Mouse (Mus musculus) hindbrain, embryonic 14.5 days (tissue): ENCODE measurements around the gene Isoc2a. TPM values are rescaled to one million over a fixed set of nuclear protein-coding genes. Genes with fewer than 3 reads are reported as not detected.
"Not testable (repeated sequence)": the region's sequence is repeated elsewhere in the genome, so short reads cannot be mapped to it uniquely, and the experiment has no call there.

Experiments used
- ATAC-seq: fragments of 200-750 bp; cut with Nextera tagmentation; 2 replicates; pipeline ENCODE4 v1.8.0; 2017; ENCODE audit warnings: moderate number of reproducible peaks, mild to moderate bottlenecking, moderate TSS enrichment, moderate library complexity; ENCODE audit not compliant: low FRiP score
- DNase-seq: peaks from one replicate; pipeline ENCODE4 v3.0.0-alpha.2; 2015; ENCODE audit warnings: low spot score
- H3K27ac ChIP-seq: fragments of 300-500 bp; sonication (generic); 2 replicates; pipeline ENCODE4 v1.5.1; 2014; ENCODE audit warnings: mild to moderate bottlenecking, moderate library complexity
- H3K27me3 ChIP-seq: fragments of 300-500 bp; sonication (generic); 2 replicates; pipeline ENCODE4 v1.6.1; 2014; ENCODE audit warnings: mild to moderate bottlenecking, low read length, mixed read lengths; ENCODE audit not compliant: control insufficient read depth, insufficient read depth
- H3K36me3 ChIP-seq: fragments of 300-500 bp; sonication (generic); replicated peaks from 2 replicates; pipeline ENCODE4 v1.6.1; 2014; ENCODE audit not compliant: control insufficient read depth, insufficient read depth
- H3K4me1 ChIP-seq: fragments of 300-500 bp; sonication (generic); replicated peaks from 2 replicates; pipeline ENCODE4 v1.6.1; 2014; ENCODE audit warnings: antibody characterized with exemption, low read length, mixed read lengths; ENCODE audit not compliant: control insufficient read depth, insufficient read depth
- H3K4me2 ChIP-seq: fragments of 300-500 bp; sonication (generic); replicated peaks from 2 replicates; pipeline ENCODE4 v1.6.1; 2014; ENCODE audit warnings: mild to moderate bottlenecking, moderate library complexity
- H3K4me3 ChIP-seq: fragments of 300-500 bp; sonication (generic); replicated peaks from 2 replicates; pipeline ENCODE4 v1.5.1; 2014; ENCODE audit warnings: mild to moderate bottlenecking, low read length
- H3K9ac ChIP-seq: fragments of 300-500 bp; sonication (generic); 2 replicates; pipeline ENCODE4 v1.6.1; 2014
- H3K9me3 ChIP-seq: fragments of 300-500 bp; sonication (generic); 2 replicates; pipeline ENCODE4 v1.6.1; 2016; ENCODE audit warnings: low read length; ENCODE audit not compliant: control insufficient read depth
- WGBS: fragments of 180-500 bp; shearing (Covaris S2); extraction: QIAGEN DNeasy Blood & Tissue Kit; methylation state at CpG from one replicate; pipeline ENCODE4 v1.1.7; 2014; 5-methylcytosine and 5-hydroxymethylcytosine counted together
- polyA plus RNA-seq: library from polyadenylated mRNA; unstranded; fragments of >200 nt; fragmentation: Nextera tagmentation; extraction: Ambion mirVana; gene quantifications from 2 replicates; pipeline ENCODE4 v1.2.1, GENCODE M21; 2014

Gene Isoc2a
- polyA plus RNA-seq, 1 experiment from 2014 or later = 0.47 TPM

DNA sequence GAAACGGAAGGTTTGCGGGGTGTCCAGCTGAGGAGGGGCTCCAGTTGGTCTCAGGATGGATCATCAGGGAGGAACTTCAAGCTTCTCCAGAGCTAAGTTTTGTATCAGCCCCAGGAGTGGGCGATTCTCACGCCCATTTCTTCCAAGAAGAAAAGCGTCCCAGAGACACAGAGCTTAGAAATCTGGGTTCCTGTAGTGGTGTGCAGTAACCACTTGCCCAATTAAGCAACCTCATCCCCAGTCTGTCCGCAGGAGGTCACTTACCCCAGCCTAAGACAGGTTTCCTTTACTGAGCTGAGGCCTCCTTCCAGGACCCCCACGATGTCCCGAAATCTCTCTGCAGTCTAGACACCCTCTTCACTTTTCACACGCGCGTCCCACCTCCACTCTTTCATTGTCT is 273 bp downstream of the Isoc2a start:
- Histone ChIP-seq H3K36me3 (no peaks in the 10 kb centered on the region), H3K9me3 (no peaks in the 10 kb centered on the region), H3K27ac (no peak overlapping the region), H3K4me3 (peak overlapping the region; percentile 46), H3K9ac (peak overlapping the region; percentile 65), H3K27me3 (no peaks in the 10 kb centered on the region), H3K4me1 (peaks cover 10% of the 10 kb centered on the region; the same call in 1 of the 2 replicates), H3K4me2 (peak overlapping the region; percentile 95)
- DNase-seq (no peak), ATAC-seq (peak; percentile 10; the same call in 1 of the 2 replicates)
- WGBS = 10% methylated on average over 11 of the region's 11 CpGs

DNA sequence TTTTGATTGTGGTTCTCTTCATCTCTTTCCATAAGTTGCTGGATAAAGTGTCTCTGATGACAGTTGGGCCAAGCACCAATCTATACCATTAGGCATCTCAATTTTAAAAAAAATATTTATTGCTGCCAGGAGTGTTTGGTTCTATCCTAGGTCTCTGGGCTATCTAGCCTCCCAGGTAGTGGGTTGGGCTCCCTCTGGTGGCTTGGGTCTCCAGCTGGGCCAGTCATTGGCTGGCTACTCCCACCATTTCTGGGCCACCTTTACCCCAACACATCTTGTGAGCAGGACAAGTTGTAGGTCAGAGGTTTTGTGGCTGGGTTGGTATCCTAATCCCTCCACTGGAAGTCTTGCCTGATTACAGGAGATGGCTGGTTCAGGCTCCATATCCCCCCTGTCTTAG is 1.2 kb downstream of the Isoc2a start:
- ATAC-seq = no peak
- Histone ChIP-seq H3K4me3 (no peak overlapping the region), H3K9ac (no peak overlapping the region), H3K4me2 (no peak overlapping the region), H3K27me3 (no peaks in the 10 kb centered on the region), H3K27ac (no peak overlapping the region), H3K9me3 (no peaks in the 10 kb centered on the region), H3K4me1 (peaks cover 10% of the 10 kb centered on the region; the same call in 1 of the 2 replicates), H3K36me3 (no peaks in the 10 kb centered on the region)
- DNase-seq = no peak

DNA sequence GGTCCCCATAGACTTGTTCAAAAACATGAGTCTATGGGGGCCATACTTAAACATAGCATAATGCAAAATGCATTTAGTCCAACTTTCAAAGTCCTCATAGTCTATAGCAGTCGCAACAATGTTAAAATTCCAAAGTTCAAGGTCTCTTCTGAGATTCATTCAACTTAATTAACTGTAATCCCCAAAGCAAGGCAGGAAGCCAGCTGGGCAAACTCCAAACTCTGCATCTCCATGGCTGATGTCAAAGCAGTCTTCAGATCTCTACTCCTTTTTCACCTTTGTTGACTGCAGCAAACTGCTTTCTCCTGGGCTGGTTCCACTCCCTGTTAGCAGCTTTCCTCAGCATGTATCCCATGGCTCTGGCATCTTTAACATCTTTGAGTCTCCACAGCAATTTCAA is 2.1 kb downstream of the Isoc2a start:
- H3K4me1 ChIP-seq, ATAC-seq, H3K36me3 ChIP-seq, H3K4me2 ChIP-seq, DNase-seq, H3K9ac ChIP-seq, H3K27me3 ChIP-seq, H3K9me3 ChIP-seq, H3K4me3 ChIP-seq, H3K27ac ChIP-seq: not testable (repeated sequence)
- WGBS = 92% methylated on average over 1 of the region's 1 CpGs

DNA sequence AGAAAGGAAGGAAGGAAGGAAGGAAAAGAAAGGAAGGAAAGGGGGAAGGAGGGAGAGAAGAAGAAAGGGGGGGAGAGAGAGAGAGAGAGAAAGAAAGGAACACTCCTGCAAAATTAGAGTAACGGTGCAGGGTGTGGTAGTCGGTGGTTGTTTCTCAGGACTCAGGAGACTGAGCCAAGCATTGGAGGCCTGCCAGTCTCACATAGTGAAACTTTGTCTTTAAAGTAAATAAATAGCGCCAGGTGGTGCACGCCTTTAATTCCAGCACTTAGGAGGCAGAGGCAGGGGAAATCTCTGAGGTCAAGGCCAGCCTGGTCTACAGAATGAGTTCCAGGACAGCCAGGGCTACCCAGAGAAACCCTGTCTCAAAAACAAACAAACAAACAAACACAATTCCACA is 9.7 kb downstream of the Isoc2a start:
- ATAC-seq = no peak
- no peak overlapping the region for H3K4me2 ChIP-seq
- no peaks in the 10 kb centered on the region for H3K27me3 ChIP-seq
- WGBS = 84% methylated on average over 4 of the region's 4 CpGs
- no peak overlapping the region for H3K4me3 ChIP-seq
- H3K4me1 ChIP-seq = no peaks in the 10 kb centered on the region
- DNase-seq = no peak
- no peaks in the 10 kb centered on the region for H3K36me3 ChIP-seq
- 0 out of 2 replicates have a peak, but pooled peaks cover 4% of the 10 kb centered on the region for H3K9me3 ChIP-seq
- no peak overlapping the region for H3K27ac ChIP-seq
- no peak overlapping the region for H3K9ac ChIP-seq

DNA sequence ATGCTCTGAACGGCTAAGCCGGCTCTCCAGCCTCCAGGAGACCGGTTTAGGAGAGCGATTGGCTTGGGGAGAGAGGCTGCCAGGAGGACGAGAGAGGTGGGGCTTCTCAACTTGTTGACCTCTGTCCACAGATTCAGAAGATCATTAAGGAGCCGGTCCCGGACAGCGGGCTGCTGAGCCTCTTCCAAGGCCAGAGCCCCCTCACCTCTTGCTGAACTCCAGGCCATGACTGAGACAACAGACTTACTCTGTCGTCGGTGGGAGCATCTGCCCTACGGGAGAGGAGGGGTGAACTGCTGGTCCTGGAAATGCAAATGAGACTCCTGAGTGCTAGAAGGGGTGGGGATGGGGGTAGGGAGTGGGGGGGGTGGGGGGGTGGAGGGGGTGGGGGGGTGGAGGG is 18.2 kb downstream of the Isoc2a start:
- Histone ChIP-seq H3K27ac (no peak overlapping the region), H3K9me3 (no peaks in the 10 kb centered on the region), H3K4me3 (no peak overlapping the region), H3K9ac (no peak overlapping the region), H3K4me1 (0 out of 2 replicates have a peak, but pooled peaks cover 2% of the 10 kb centered on the region), H3K36me3 (no peaks in the 10 kb centered on the region), H3K27me3 (no peaks in the 10 kb centered on the region), H3K4me2 (no peak overlapping the region)
- no peak for DNase-seq
- no peak for ATAC-seq
- WGBS = 59% methylated on average over 11 of the region's 11 CpGs

DNA sequence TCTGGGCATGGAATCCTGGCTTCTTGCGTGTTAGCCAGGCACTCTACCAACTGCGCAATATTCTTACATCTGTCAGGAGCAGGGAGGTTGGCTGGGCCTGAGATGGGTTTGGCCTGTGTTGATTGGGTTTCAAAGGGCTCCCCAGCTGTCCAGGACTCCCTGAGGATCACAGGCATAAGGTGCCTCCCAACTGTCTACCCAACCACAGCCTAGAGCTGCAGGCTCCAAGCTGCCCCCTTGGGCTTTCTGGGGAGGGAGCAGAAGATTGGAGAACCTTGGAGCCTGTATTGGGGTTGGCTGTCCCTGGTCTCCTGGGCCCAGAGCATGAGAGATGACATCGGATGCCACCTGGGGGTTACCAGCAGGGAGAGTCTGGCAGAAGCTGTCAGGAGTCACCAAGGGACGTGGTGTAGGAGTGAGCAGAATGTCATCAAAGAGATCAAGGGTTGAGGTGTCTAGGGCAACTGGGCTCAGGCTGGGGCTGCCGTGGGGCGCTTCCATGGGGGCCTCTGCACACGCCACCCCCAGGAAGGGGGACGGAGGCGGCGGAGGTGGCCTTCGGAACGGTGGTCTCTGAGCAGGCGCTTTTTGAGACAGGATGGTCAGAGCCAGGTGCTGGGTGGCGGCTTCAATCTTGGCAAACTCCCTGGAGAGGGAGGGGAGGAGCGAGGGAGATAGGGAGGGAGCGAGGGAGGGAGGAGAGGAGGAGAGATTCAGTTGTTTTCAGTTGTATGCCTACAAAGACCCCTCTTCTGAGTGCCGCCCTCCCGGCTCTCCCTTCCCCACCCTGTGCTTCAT is 22.1 kb downstream of the Isoc2a start:
- Histone ChIP-seq H3K27me3 (no peaks in the 10 kb centered on the region), H3K4me2 (peak overlapping the region; percentile 55), H3K4me1 (0 out of 2 replicates have a peak, but pooled peaks cover 5% of the 10 kb centered on the region), H3K27ac (peak overlapping the region; percentile 33; the same call in 1 of the 2 replicates), H3K4me3 (peak overlapping the region; percentile 26), H3K9me3 (no peaks in the 10 kb centered on the region), H3K36me3 (no peaks in the 10 kb centered on the region), H3K9ac (peak overlapping the region; percentile 45)
- 22% methylated on average over 17 of the region's 18 CpGs for WGBS
- no peak for DNase-seq
- ATAC-seq = peak; percentile 35; the same call in 1 of the 2 replicates

DNA sequence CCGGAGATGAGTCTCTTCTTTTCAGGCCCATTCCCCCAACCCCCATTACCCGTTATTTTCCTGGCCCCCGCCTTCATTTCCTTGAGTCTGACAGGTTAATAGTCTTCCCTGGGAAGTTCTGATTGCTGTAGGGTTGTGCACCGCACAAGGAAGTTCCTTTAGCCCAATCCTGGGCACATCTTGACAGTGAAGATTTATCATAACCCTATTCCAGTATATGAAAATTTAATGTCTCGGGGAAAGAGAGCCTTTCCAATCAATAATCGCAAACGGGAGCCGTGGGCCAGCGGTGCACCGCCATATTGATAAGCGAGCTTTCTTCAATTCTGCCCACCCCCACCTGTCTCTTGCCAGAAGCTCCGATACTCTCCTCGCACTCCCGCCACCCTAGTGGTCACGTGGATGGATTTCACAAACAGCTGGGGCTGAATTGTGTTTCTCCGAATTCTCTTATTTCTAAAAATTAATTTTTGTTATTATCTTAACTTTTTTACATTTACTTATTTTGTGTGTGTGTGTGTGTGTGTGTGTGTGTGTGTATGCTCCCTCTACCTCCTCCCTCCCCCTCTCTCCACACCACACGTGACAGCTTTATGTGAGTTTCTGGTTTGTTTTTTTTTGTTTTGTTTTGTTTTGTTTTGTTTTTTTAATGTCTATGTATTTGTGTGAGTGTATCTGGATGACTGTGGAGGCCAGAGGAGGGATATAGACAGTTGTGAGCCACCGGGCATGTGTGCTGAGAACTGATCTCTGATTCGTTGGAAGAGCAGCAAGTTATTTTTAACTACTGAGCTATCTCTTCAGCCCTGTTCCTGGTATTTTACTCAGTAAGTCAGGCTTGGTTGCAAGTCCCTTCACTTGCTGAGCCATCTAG is 22.9 kb downstream of the Isoc2a start:
- Histone ChIP-seq H3K9ac (peak overlapping the region; percentile 45), H3K9me3 (no peaks in the 10 kb centered on the region), H3K36me3 (no peaks in the 10 kb centered on the region), H3K27ac (peak overlapping the region; percentile 33; the same call in 1 of the 2 replicates), H3K4me1 (0 out of 2 replicates have a peak, but pooled peaks cover 5% of the 10 kb centered on the region), H3K4me2 (peak overlapping the region; percentile 55), H3K27me3 (no peaks in the 10 kb centered on the region), H3K4me3 (peak overlapping the region; percentile 26)
- DNase-seq = peak; percentile 55
- peak; percentile 59 for ATAC-seq
- WGBS = 7% methylated on average over 19 of the region's 19 CpGs

DNA sequence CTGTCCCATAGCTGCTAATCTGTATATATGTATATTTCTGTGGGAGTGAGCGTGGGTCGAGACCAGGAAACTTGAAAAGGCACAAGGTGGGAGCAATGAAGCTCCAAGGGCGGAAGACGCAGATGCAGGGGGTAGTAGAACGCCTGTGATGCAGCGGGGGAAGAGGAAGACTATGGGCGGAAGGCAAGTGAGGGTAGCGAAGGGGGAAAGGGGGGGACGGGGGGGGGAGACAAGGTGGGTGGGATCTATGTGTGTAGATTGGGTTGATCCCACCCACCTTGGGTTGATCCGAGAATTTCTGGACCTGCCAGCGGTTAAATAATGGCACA is 23.5 kb downstream of the Isoc2a start:
- H3K4me1 ChIP-seq = 0 out of 2 replicates have a peak, but pooled peaks cover 5% of the 10 kb centered on the region
- H3K4me2 ChIP-seq = peak overlapping the region; percentile 55
- DNase-seq (no peak), ATAC-seq (no peak)
- no peaks in the 10 kb centered on the region for H3K9me3 ChIP-seq
- H3K4me3 ChIP-seq = no peak overlapping the region; the same call in 1 of the 2 replicates
- no peaks in the 10 kb centered on the region for H3K27me3 ChIP-seq
- H3K36me3 ChIP-seq = no peaks in the 10 kb centered on the region
- no peak overlapping the region for H3K9ac ChIP-seq
- 29% methylated on average over 11 of the region's 11 CpGs for WGBS
- H3K27ac ChIP-seq = no peak overlapping the region

DNA sequence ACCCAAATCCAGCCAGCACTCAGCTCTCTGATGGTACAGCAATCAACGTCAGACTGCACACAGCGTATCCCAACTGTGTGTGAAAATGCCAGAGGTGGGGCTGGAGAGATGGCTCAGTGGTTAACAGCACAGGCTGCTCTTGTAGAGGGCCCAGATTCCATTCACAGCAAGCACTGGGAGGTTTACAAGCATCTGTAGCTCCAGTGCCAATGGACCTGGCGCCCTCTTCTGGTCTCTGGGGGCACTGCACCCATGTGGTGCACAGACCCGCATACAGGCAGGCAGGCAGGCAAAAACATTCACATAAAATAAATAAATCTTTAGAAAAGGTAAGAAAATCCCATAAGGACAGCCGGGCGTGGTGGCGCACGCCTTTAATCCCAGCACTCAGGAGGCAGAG is 24.2 kb downstream of the Isoc2a start:
- no peaks in the 10 kb centered on the region for H3K36me3 ChIP-seq
- WGBS = 49% methylated on average over 8 of the region's 8 CpGs
- no peak overlapping the region for H3K4me2 ChIP-seq
- ATAC-seq (no peak), DNase-seq (no peak)
- no peaks in the 10 kb centered on the region for H3K9me3 ChIP-seq
- no peaks in the 10 kb centered on the region for H3K27me3 ChIP-seq
- no peak overlapping the region for H3K27ac ChIP-seq
- H3K4me1 ChIP-seq = 0 out of 2 replicates have a peak, but pooled peaks cover 5% of the 10 kb centered on the region
- no peak overlapping the region for H3K4me3 ChIP-seq
- no peak overlapping the region for H3K9ac ChIP-seq
